Mouse (Mus musculus) heart, embryonic 13.5 days (tissue): ENCODE results near the gene Serpina5. TPM values are rescaled to one million over a fixed set of nuclear protein-coding genes. Genes with fewer than 3 reads are reported as not detected.

ENCODE experiments used
- polyA plus RNA-seq: library from polyadenylated mRNA; unstranded; fragments of >200 nt; fragmentation: Nextera tagmentation; extraction: Ambion mirVana; gene quantifications from 2 replicates; pipeline ENCODE4 v1.2.1, GENCODE M21; 2015

Gene Serpina5
- polyA plus RNA-seq, 1 experiment from 2014 or later: not detected

Other genes starting within 250 kb of the Serpina5 start
- 3.0 and 11.2 TPM in 2 replicates for gene Serpina1a, start 237.6 kb upstream of the Serpina5 start, polyA plus RNA-seq
- 1.5 and 3.6 TPM in 2 replicates for gene Serpina1c, start 196.2 kb upstream of the Serpina5 start, polyA plus RNA-seq
- gene Serpina1e, start 142.1 kb upstream of the Serpina5 start, polyA plus RNA-seq: 1.4 and 3.8 TPM in 2 replicates
- 0.17 TPM in 1 of 2 replicates, not detected in the other for gene Serpina11, start 111.2 kb upstream of the Serpina5 start, polyA plus RNA-seq
- 0.55 and 0.72 TPM in 2 replicates for gene Serpina9, start 87.4 kb upstream of the Serpina5 start, polyA plus RNA-seq
- 0.04 TPM in 1 of 2 replicates, not detected in the other for gene Serpina12, start 56.7 kb upstream of the Serpina5 start, polyA plus RNA-seq
- gene Serpina3a, start 11.6 kb downstream of the Serpina5 start, polyA plus RNA-seq: not detected in 2 replicates
- gene Serpina3b, start 26.9 kb downstream of the Serpina5 start, polyA plus RNA-seq: 0.11 and 0.16 TPM in 2 replicates
- 0.13 TPM in 1 of 2 replicates, not detected in the other for gene Serpina3c, start 52.8 kb downstream of the Serpina5 start, polyA plus RNA-seq
- gene Serpina3f, start 113.4 kb downstream of the Serpina5 start, polyA plus RNA-seq: 0.06 TPM in 1 of 2 replicates, not detected in the other
- 2.7 and 2.8 TPM in 2 replicates for gene Serpina3g, start 135.1 kb downstream of the Serpina5 start, polyA plus RNA-seq
- 0.12 and 0.22 TPM in 2 replicates for gene Serpina3i, start 162.0 kb downstream of the Serpina5 start, polyA plus RNA-seq
- gene Serpina3j, start 213.4 kb downstream of the Serpina5 start, polyA plus RNA-seq: not detected in 2 replicates
- not detected in 2 replicates for gene Serpina3k, start 237.4 kb downstream of the Serpina5 start, polyA plus RNA-seq
- gene Serpina3m, start 237.4 kb downstream of the Serpina5 start, polyA plus RNA-seq: not detected in 2 replicates